ENCODE assay signal across 8 mouse cellular contexts in the genomic region with DNA sequence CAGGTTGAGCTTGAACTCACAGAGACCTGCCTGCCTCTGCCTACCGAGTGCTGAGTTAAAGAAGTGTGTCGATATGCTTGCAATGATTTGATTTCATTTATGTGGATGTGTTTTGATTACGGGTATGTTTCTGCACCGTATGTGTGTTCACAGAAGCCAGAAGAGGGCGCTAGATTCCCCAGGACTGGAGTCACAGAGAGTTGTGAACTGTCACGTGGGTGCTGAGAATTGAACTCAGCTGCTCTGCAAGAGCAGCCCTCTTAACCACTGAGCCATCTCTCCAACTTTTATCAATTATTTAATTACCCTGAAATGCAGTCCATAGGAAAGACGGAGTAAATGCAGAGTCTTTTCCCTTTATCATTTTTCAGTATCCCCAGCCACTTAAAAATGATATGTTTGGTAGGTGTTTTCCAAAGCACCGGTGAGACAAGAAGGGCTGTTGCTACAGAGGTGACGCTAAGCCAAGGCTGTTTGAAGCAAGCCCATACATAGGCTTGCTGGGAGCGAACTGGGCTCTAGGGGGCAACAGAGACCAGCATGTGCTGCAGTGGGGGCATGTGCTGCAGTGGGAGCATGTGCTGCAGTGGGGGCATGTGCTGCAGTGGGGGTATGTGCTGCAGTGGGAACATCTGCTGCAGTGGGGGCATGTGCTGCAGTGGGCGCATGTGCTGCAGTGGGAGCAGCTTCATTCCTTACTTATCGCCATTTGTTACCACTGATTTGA. TPM values are rescaled to one million over a fixed set of nuclear protein-coding genes. Genes with fewer than 3 reads are reported as not detected.
A peak's percentile ranks its signal among the peaks of the same experiment; 100 is the strongest.
DNase-seq lines count a peak whose midpoint lies in the region; TF ChIP-seq lines count a peak whose summit lies in the region.
"Had no signal": no experiment of that assay in that cellular context is flagged by ENCODE, and none has a peak within 500 bp of the region (broad histone marks: within the 10 kb centered on the region; RNA-seq: fewer than 3 reads in every experiment).

No protein-coding gene starts in this region.

- 60% methylated on average over 12 of the region's 12 CpGs for WGBS in embryonic facial prominence, embryonic 10.5 days

- 0 out of 2 replicates have a peak, but pooled peaks cover 2% of the 10 kb centered on the region for H3K27me3 ChIP-seq in E14TG2a.4 (ENCODE audit: insufficient read depth, low read length)
- H3K27me3 ChIP-seq in embryonic facial prominence, embryonic 10.5 days (replicated peaks; ENCODE audit: low read depth, poor library complexity, severe bottlenecking): no peaks in the 10 kb centered on the region
- H3K27me3 ChIP-seq: heart, embryonic 13.5 days had no signal

- no peaks in the 10 kb centered on the region for H3K9me3 ChIP-seq in E14TG2a.4 (ENCODE audit: low read length)
- no peaks in the 10 kb centered on the region for H3K9me3 ChIP-seq in embryonic facial prominence, embryonic 10.5 days
- H3K9me3 ChIP-seq: heart, embryonic 13.5 days had no signal

- intact Hi-C loops in heart, postnatal 14 days (cut with DNase I): loop anchor here (2.0 to 10.0 kb wide), 4 partner anchors 239 to 721 kb away; no protein-coding TSS in a partner anchor

- no peak overlapping the region for H3K4me3 ChIP-seq in E14TG2a.4 (replicated peaks; ENCODE audit: low read length)
- H3K4me3 ChIP-seq in embryonic facial prominence, embryonic 10.5 days: no peak overlapping the region
- H3K4me3 ChIP-seq: heart, embryonic 13.5 days had no signal

- DNase-seq in adrenal gland, adult 2 months: peak; percentile 59
- DNase-seq in embryonic facial prominence, embryonic 10.5 days (ENCODE audit: low spot score): peak; percentile 67
- DNase-seq in heart, postnatal 14 days: peak; percentile 57 to 72
- peak; percentile 42 for DNase-seq in layer of hippocampus, adult 9-11 months
- DNase-seq in lung, postnatal 4 days: peak; percentile 57 to 69
- peak; percentile 48 for DNase-seq in right cerebral cortex, postnatal 25 days

- H3K27ac ChIP-seq in embryonic facial prominence, embryonic 10.5 days (replicated peaks): no peak overlapping the region
- H3K27ac ChIP-seq: heart, embryonic 13.5 days had no signal

- H3K4me1 ChIP-seq in E14TG2a.4 (replicated peaks; ENCODE audit: low read depth, low read length): no peaks in the 10 kb centered on the region
- peaks cover 5% of the 10 kb centered on the region; the same call in 1 of the 2 replicates for H3K4me1 ChIP-seq in embryonic facial prominence, embryonic 10.5 days

- peak; percentile 26; the same call in 1 of the 2 replicates for TF ChIP-seq CTCF in E14TG2a.4 (conservative IDR thresholded peaks at IDR 0.05; ENCODE audit: low read length)

- H3K36me3 ChIP-seq in E14TG2a.4 (ENCODE audit: insufficient read depth, low read length): no peaks in the 10 kb centered on the region
- no peaks in the 10 kb centered on the region for H3K36me3 ChIP-seq in embryonic facial prominence, embryonic 10.5 days (replicated peaks)
- H3K36me3 ChIP-seq: heart, embryonic 13.5 days had no signal

RNA-seq across cellular contexts. Expression of a gene that starts 11.0 kb away (rescaled TPM):
- under 1 TPM; 0.17 to 0.38 TPM for total RNA-seq in adrenal gland, adult 2 months (2021)
- polyA plus RNA-seq in adrenal gland, adult 2 months (2012; rRNA removed): not detected in 2 replicates
- polyA plus RNA-seq in embryonic facial prominence, embryonic 10.5 days (2016; fragmentation: Nextera tagmentation; extraction: Ambion mirVana): not detected in 2 replicates
- not detected for total RNA-seq in heart, postnatal 14 days (2021)
- polyA plus RNA-seq: heart, embryonic 13.5 days had no signal

RNA-seq across cellular contexts. Expression of a gene that starts 36.4 kb away (rescaled TPM):
- 100 to 1,000 TPM in 1 of 2 experiments, 10 to 100 TPM in 1; 67.7 to 105 TPM for total RNA-seq in adrenal gland, adult 2 months (2021)
- 25.9 and 34.3 TPM in 2 replicates for polyA plus RNA-seq in adrenal gland, adult 2 months (2012; rRNA removed)
- 75.1 and 84.8 TPM in 2 replicates for polyA plus RNA-seq in embryonic facial prominence, embryonic 10.5 days (2016; fragmentation: Nextera tagmentation; extraction: Ambion mirVana)
- total RNA-seq in heart, postnatal 14 days (2021): 10 to 100 TPM; 69.8 to 72.5 TPM
